Mouse (Mus musculus) heart, postnatal 36 days (tissue): ENCODE data around the gene Nucb1. TPM values are rescaled to one million over a fixed set of nuclear protein-coding genes. Genes with fewer than 3 reads are reported as not detected.
"Not testable (repeated sequence)": the region's sequence is repeated elsewhere in the genome, so short reads cannot be mapped to it uniquely, and the experiment has no call there.

Experiments used
- DNase-seq, 2 experiments: peaks; one replicate each; pipeline ENCODE4 v3.0.0; 2021 to 2022
- intact Hi-C: fragments of 180-260 bp; cut with DNase I; formaldehyde crosslinking; loops from one replicate; pipeline ENCODE4 v1.15.1; 2025
- total RNA-seq, 2 experiments: library from RNA; stranded (reverse); gene quantifications; 2 replicates each; pipeline ENCODE4 v1.2.3; 2021

The Nucb1 gene
- 100 to 1,000 TPM; 140 to 148 TPM for total RNA-seq

DNA sequence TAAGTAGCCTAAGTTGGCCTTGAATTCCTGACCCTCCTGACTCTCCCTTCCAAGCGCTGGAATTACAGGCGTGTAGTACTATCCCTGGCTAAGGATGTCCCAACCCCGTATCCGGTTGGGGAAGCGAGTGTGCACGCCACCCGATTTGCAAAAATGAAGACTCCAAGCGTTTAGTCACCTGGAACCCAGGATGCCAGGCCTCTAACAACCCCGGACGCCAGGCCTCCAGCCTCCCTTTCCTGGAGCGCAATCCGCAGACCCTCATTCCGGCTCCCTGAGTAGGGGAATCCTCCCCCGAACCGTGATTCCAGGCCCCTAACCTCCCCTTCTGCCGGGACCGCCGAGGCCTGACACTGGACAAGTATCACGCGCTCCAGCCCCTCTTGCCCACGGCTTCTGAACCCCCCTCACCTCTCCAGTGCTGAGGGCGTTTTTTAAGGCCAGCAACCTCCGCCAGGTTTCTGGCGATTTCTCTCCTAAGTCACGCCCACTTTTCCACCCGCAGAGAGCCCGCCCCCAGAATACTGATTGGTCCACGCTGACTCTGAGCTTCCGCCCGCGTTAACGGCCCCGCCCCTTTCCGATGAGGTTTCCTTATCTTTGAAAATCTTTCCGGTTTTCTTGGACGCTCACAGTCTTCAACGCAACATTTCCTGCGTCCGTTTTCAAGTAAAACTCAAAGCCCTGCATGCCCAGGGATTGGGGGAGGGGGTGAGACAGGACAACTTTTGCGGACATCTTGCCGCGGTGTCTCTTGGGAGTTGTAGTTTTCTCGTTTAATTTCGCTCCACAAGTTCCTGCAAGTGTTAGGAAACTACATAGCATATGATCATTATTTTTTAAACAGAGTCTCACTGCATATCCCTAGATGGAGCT lies at the start of gene Nucb1:
Gene Nucb1, minus strand, starts transcription at position 495 of the 876 bp plus-strand sequence.
- intact Hi-C loops: no loop called here
- peak; percentile 91 to 94 for DNase-seq

DNA sequence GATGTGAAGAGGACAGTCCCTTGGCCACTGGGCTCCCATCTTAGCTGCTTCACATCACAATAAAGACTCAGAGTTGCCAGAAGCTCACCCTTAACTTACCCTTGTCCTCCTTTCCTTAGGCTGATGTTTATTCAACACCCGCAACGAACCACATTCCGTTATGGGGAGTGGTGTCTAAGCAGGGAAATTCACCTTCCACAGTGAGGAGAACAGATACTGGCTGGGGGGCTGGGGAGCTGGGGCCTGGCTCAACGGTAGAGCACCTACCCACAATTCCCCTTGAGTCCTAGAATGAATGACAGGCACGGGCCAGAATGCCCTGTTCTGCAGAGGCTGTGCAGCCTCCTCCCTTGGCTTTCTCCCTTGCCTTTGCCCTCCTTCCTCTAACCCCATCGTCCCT lies 48.7 kb upstream of the Nucb1 start:
- intact Hi-C loops: loop anchor here (5.0 kb wide), 1 partner anchor 123 kb away; the partner anchor contains the start of gene Ntn5
- no peak for DNase-seq

DNA sequence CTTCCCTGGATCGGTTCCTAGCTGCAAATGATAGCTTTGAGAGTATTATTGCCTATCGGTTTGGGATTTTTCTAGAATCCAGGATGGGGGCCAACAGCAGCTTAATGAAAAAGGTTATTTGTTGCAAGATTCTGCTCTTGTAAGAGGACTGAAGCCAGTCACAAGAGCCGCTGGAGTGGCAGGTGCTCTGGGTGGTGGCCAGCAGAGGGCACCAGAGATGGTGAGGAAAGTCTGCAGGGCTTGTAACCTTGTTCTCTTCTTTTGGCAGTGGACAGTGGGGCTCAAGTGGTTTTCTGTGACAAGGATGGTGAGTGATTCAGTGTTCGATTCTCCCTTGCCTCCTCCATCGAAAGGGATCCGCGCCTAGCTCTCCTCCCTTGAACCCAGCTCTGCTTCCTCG lies 45.6 kb upstream of the Nucb1 start:
- DNase-seq: peak; percentile 79 to 87
- intact Hi-C loops: loop anchor here (1.0 to 5.0 kb wide), 2 partner anchors 34 to 127 kb away; partner anchors contain the start of gene Ntn5

- no peak for DNase-seq
- intact Hi-C loops: loop anchor here (5.0 kb wide), 1 partner anchor 128 kb away; the partner anchor contains the start of gene Ntn5
Observed at GRCm38 (mm10) chr7:45554744-45555143, 44.5 kb upstream of the Nucb1 start, which contains the start of gene Hsd17b14. Gene Hsd17b14 (plus strand): TSS chr7:45554893.

GRCm38 (mm10) chr7:45553990-45554389 lies 43.8 kb upstream of the Nucb1 start:
- DNase-seq: no peak
- intact Hi-C loops: no loop called here

GRCm38 (mm10) chr7:45553519-45553918 lies 43.3 kb upstream of the Nucb1 start:
- intact Hi-C loops: no loop called here
- DNase-seq: no peak

DNA sequence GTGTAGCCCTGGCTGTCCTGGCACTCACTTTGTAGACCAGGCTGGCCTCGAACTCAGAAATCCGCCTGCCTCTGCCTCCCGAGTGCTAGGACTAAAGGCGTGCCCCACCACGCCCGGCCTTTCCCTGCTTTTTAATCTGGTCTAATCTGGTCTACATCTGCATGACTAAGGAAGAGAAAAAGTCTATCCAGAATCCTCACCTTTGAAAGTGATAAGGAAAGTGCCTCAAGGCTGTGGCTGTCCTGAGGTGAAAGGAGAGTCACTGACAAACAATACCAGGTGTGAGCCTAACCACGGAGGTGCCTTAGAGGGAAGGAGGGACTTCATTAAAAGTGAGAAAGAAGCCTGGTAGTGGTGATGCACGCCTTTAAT lies 41.3 kb upstream of the Nucb1 start:
- DNase-seq: no peak
- intact Hi-C loops: no loop called here

DNA sequence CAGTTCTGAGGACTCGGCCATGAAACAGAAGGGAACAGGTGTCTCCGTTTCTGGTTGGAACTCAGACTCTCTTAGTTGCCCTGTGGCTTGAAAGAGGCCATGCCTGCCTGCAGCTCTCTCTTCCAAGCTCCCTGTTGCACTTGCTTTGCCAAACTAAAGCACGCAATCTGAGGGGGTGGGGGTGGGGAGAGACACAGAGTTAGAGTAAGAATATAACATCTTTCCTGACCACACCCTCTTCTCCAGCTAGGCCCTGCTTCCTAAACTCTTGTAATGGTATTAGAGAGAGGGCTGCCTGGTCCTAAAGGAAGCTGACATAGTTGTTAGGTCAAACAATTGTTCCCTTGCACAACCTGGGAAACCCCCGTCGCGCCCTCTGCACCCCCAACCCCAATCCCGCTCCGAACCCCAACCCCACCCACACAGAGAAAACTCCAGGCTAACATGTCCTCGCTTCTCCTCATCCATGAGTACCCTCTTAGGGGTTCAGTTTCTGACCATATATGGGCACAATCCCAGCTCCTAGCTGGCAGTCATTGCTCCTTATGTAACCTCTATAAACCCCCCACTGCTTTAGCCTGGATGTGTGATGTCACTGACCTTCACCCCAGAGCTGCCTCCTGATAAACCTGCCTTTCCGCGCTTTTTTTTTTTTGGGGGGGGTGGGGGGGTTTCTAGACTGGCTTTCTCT lies 40.8 kb upstream of the Nucb1 start:
- DNase-seq: no peak
- intact Hi-C loops: no loop called here

- intact Hi-C loops: no loop called here
- DNase-seq: no peak
Observed at GRCm38 (mm10) chr7:45549641-45550436, 39.6 kb upstream of the Nucb1 start.

DNA sequence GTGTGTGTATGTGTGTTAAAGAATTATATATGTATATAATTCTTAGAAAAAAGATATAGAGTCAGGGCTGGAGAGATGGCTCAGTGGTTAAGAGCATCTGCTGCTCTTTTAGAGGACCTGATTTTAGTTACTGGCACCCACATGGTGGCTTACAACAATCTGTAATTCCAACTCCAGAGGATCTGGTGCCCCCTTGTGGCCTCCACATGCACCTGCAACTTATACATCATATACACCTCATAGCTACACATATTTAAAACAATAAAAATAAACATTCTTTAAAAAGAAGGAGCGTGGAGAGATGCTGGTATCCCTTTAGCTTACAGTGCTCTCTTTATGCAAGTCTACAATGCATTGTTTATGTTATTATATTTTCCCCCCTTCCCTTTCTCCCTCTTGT lies 34.3 kb upstream of the Nucb1 start:
- intact Hi-C loops: no loop called here
- DNase-seq: no peak

GRCm38 (mm10) chr7:45540213-45540612 lies 30.0 kb upstream of the Nucb1 start:
- intact Hi-C loops: no loop called here
- DNase-seq: no peak

- no peak for DNase-seq
- intact Hi-C loops: no loop called here
Observed at GRCm38 (mm10) chr7:45539095-45539494, 28.9 kb upstream of the Nucb1 start.

- intact Hi-C loops: no loop called here
- peak; percentile 45 to 48 for DNase-seq
Observed at GRCm38 (mm10) chr7:45538163-45539041, 28.2 kb upstream of the Nucb1 start.

DNA sequence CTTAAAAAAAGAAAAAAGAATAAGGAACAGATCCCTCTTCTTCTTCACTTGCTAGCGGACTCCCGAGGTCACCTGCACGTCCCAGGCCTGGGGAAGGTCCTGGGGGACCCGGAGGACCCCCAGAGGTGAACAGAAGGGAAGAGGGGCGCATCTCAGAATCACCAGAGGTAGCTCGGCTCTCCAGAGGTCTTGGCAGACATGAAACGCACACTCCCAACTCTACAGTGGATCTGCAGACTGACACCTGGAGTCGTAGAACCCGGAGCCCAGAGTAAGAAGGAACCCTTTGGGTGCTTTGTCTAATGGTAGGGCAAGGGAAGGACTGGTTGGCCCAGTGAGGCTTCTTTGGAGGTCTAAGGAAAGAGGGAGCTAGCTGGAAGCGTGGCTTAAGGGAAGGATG lies 27.4 kb upstream of the Nucb1 start:
- intact Hi-C loops: no loop called here
- DNase-seq: no peak

DNA sequence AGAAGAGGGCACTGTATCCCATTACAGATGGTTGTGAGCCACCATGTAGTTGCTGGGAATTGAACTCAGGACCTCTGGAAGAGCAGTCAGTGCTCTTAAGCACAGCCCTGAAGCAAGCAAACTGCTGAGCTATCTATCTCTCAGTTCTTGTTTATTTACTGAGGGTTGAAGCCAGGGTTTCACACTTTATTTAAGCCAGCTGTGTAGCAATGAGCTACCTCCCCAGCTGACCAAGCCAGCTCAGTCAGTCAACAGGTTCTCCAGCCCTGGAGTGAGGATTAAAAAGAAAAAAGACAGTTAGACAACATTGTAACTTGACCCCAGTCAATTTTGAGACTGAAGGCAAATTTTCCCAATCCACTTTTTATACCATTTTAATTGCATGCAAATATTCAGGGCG lies 25.5 kb upstream of the Nucb1 start:
- DNase-seq: no peak
- intact Hi-C loops: no loop called here

DNA sequence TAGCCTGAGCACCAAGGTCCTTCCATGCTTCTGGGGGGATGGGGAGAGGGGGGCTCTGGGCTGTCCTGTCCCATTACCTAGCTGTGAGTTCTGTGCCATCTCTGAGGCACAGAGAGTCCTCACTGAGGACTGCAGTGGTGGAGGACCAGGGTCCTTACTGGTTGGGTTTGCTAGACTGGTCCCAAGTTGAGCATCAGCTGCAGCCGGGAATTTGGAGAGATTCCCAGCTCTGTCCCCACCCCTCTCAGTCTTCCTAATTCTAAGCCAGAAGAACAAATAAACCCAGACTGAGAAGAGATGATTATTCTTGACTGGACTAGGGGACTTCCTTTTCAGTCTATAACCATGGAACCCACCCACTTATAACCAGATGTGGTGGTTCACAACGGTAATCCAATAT lies 20.4 kb upstream of the Nucb1 start:
- intact Hi-C loops: loop anchor here (1.0 to 2.0 kb wide), 2 partner anchors 15 to 30 kb away; no protein-coding TSS in a partner anchor
- no peak for DNase-seq

- peak in 1 of 2 experiments; percentile 37 for DNase-seq
Observed at GRCm38 (mm10) chr7:45529461-45529860, 19.3 kb upstream of the Nucb1 start.

DNA sequence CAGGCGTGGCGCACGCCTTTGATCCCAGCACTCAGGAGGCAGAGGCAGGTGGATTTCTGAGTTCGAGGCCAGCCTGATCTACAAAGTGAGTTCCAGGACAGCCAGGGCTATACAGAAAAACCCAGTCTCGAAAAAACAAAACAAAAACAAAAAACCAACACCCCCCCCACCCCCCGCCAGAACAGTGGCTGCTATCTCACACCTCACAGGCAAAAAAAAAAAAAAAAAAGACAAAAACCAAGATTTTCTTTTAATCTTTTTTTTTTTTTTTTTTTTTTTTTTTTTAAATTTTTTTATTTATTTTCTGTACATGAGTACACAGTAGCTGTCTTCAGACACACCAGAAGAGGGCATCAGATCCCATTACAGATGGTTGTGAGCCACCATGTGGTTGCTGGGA lies 17.0 kb upstream of the Nucb1 start:
- intact Hi-C loops: loop anchor here (2.0 kb wide), 1 partner anchor 50 kb away; no protein-coding TSS in a partner anchor
- DNase-seq: not testable (repeated sequence)

More at GRCm38 (mm10) chr7:45529461-45529860, 19.3 kb upstream of the Nucb1 start:
- intact Hi-C loops: loop anchor here (2.0 kb wide), 1 partner anchor 59 kb away; no protein-coding TSS in a partner anchor

GRCm38 (mm10) chr7:45526474-45527120 lies 16.4 kb upstream of the Nucb1 start:
- intact Hi-C loops: loop anchor here (2.0 kb wide), 1 partner anchor 50 kb away; no protein-coding TSS in a partner anchor
- DNase-seq: no peak
